Mouse (Mus musculus): ENCODE measurements at regions not wholly inside any gene's neighbourhood (a gene's known extent, or its start where the extent isn't known, plus 50 kb on each side); places are given as distances from the start of the nearest gene placed in this dataset.

- Histone ChIP-seq H3K27ac (ENCODE audit: low read depth, low read length) (no peak overlapping the region), H3K36me3 (ENCODE audit: insufficient read depth, low read length) (no peaks in the 10 kb centered on the region), H3K9ac (replicated peaks; ENCODE audit: low read length, poor library complexity, severe bottlenecking) (no peak overlapping the region), H3K4me3 (ENCODE audit: low read depth, low read length) (no peak overlapping the region), H3K9me3 (ENCODE audit: low read length) (no peaks in the 10 kb centered on the region), H3K4me1 (ENCODE audit: insufficient read depth, low read length) (no peaks in the 10 kb centered on the region), H3K27me3 (ENCODE audit: insufficient read depth, low read length) (no peaks in the 10 kb centered on the region), H3K4me2 (ENCODE audit: low read depth, low read length, poor library complexity, severe bottlenecking) (no peak overlapping the region)
- 73% methylated on average over 10 of the region's 10 CpGs for WGBS
- peak; percentile 15 for DNase-seq (ENCODE audit: low spot score)
- TF ChIP-seq CTCF (IDR thresholded peaks at IDR 0.05) = no peak
- no peak for ATAC-seq (ENCODE audit: low FRiP score)
Measured at GRCm38 (mm10) chr6:81589727-81590126, 333.7 kb upstream of the Gcfc2 start.

DNA sequence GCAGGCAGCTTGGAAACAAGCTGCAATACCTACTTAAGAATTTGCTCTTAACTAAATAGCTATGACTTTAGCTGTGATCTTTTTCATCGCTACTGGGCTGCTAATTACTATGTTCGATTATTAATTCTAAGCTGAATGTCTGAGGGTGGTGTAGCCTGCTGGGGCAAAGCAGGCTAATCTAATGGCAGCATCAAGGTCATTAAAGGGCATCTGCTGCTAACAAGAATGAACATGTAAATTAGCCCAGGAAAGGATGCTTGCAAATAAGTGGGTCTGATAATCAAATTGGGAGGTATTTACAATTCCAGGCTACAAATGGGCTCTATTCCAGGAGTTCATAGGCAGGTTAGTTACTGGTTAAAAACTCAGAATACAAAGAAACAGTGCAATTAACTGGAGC lies 327.5 kb upstream of the Gcfc2 start:
- H3K9me3 ChIP-seq (ENCODE audit: low read length) = no peaks in the 10 kb centered on the region
- no peaks in the 10 kb centered on the region for H3K27me3 ChIP-seq (ENCODE audit: insufficient read depth, low read length)
- no peak overlapping the region for H3K4me2 ChIP-seq (ENCODE audit: low read depth, low read length, poor library complexity, severe bottlenecking)
- no peaks in the 10 kb centered on the region for H3K36me3 ChIP-seq (ENCODE audit: insufficient read depth, low read length)
- H3K4me1 ChIP-seq (ENCODE audit: insufficient read depth, low read length) = no peaks in the 10 kb centered on the region
- ATAC-seq (ENCODE audit: low FRiP score) = no peak
- TF ChIP-seq CTCF (IDR thresholded peaks at IDR 0.05) = no peak
- WGBS = 46% methylated on average over 2 of the region's 2 CpGs
- peak; percentile 1 for DNase-seq (ENCODE audit: low spot score)
- no peak overlapping the region for H3K27ac ChIP-seq (ENCODE audit: low read depth, low read length)
- no peak overlapping the region for H3K4me3 ChIP-seq (ENCODE audit: low read depth, low read length)
- H3K9ac ChIP-seq (replicated peaks; ENCODE audit: low read length, poor library complexity, severe bottlenecking) = no peak overlapping the region

DNA sequence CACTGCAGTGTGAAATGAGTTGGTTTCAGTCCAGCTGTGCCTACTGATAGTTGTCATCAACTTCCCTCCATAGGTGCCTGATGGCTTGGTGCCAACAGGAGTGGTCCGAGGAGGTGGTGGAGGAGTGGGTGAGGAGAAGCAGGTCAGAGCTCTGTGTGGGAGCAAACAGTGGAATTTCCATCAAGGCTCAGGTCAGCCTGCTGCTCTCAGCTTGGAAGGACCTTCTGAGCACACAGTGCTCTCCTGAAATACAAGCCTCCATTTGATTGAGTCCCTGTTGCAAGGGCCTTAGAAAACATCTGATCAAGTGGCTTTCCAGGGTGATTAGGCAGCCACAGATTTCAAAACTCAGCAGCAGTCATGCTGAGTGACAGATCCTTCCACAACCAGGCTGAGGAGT lies 314.8 kb upstream of the Gcfc2 start:
- no peaks in the 10 kb centered on the region for H3K36me3 ChIP-seq (ENCODE audit: insufficient read depth, low read length)
- ATAC-seq (ENCODE audit: low FRiP score) = no peak
- DNase-seq (ENCODE audit: low spot score) = no peak
- no peak overlapping the region for H3K4me3 ChIP-seq (ENCODE audit: low read depth, low read length)
- no peaks in the 10 kb centered on the region for H3K9me3 ChIP-seq (ENCODE audit: low read length)
- H3K4me1 ChIP-seq (ENCODE audit: insufficient read depth, low read length) = no peaks in the 10 kb centered on the region
- H3K4me2 ChIP-seq (ENCODE audit: low read depth, low read length, poor library complexity, severe bottlenecking) = no peak overlapping the region
- H3K27ac ChIP-seq (ENCODE audit: low read depth, low read length) = no peak overlapping the region
- no peak for TF ChIP-seq CTCF (IDR thresholded peaks at IDR 0.05)
- WGBS = 70% methylated on average over 1 of the region's 1 CpGs
- H3K27me3 ChIP-seq (ENCODE audit: insufficient read depth, low read length) = no peaks in the 10 kb centered on the region
- no peak overlapping the region for H3K9ac ChIP-seq (replicated peaks; ENCODE audit: low read length, poor library complexity, severe bottlenecking)

DNA sequence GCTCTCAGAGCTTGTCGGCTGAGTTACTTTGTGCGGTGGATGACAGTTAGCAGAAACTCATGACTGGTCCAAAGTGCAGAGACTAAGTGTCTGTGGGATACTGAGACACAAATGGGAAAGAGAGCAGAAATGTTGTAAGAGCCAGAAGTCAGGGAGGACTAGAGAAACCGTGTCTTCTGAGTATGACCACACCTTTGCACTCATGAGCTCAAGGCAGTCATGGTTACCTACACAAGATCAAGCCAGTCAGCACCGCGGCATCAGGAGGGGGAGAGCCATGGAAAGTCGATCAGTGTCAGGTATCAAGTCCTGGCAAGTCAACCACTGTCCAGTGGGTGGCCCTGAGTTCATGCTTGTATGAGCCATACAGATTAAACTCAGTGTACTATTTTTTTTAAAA lies 311.5 kb upstream of the Gcfc2 start:
- Histone ChIP-seq H3K4me3 (ENCODE audit: low read depth, low read length) (no peak overlapping the region), H3K4me2 (ENCODE audit: low read depth, low read length, poor library complexity, severe bottlenecking) (no peak overlapping the region), H3K9ac (replicated peaks; ENCODE audit: low read length, poor library complexity, severe bottlenecking) (no peak overlapping the region), H3K4me1 (ENCODE audit: insufficient read depth, low read length) (no peaks in the 10 kb centered on the region), H3K27me3 (ENCODE audit: insufficient read depth, low read length) (no peaks in the 10 kb centered on the region), H3K27ac (ENCODE audit: low read depth, low read length) (no peak overlapping the region), H3K9me3 (ENCODE audit: low read length) (no peaks in the 10 kb centered on the region), H3K36me3 (ENCODE audit: insufficient read depth, low read length) (no peaks in the 10 kb centered on the region)
- DNase-seq (ENCODE audit: low spot score) (no peak), ATAC-seq (ENCODE audit: low FRiP score) (no peak)
- whole genome bisulfite sequencing = 94% methylated on average over 6 of the region's 6 CpGs
- TF ChIP-seq CTCF (IDR thresholded peaks at IDR 0.05) = no peak

DNA sequence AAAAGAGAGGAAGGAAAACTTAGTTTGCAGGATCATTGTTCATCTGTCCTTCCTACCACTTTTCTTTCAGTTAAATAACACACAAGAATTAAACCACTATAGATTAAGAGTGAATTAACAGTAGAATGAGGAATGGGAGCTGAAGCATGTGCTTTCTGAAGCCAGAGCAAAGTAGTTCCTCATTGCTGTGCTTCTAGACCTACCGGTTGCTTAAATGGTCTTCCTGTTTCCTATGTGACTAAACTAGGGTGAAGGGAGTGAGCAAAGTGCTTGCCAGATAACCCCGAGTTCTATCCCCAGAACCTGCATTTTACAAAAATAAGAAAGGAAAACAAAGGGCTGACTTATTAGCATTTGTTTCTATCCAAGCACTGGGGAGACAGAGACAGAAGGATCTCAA lies 305.5 kb upstream of the Gcfc2 start:
- H3K36me3 ChIP-seq (ENCODE audit: insufficient read depth, low read length) = no peaks in the 10 kb centered on the region
- TF ChIP-seq CTCF (IDR thresholded peaks at IDR 0.05) = no peak
- no peak for ATAC-seq (ENCODE audit: low FRiP score)
- no peaks in the 10 kb centered on the region for H3K9me3 ChIP-seq (ENCODE audit: low read length)
- H3K27me3 ChIP-seq (ENCODE audit: insufficient read depth, low read length) = no peaks in the 10 kb centered on the region
- H3K27ac ChIP-seq (ENCODE audit: low read depth, low read length) = no peak overlapping the region
- H3K4me2 ChIP-seq (ENCODE audit: low read depth, low read length, poor library complexity, severe bottlenecking) = no peak overlapping the region
- DNase-seq (ENCODE audit: low spot score) = no peak
- no peak overlapping the region for H3K4me3 ChIP-seq (ENCODE audit: low read depth, low read length)
- H3K9ac ChIP-seq (replicated peaks; ENCODE audit: low read length, poor library complexity, severe bottlenecking) = no peak overlapping the region
- H3K4me1 ChIP-seq (ENCODE audit: insufficient read depth, low read length) = no peaks in the 10 kb centered on the region
- 77% methylated on average over 2 of the region's 2 CpGs for WGBS

GRCm38 (mm10) chr6:81621028-81621427 lies 302.4 kb upstream of the Gcfc2 start:
- no peak overlapping the region for H3K4me3 ChIP-seq (ENCODE audit: low read depth, low read length)
- no peak overlapping the region for H3K4me2 ChIP-seq (ENCODE audit: low read depth, low read length, poor library complexity, severe bottlenecking)
- H3K36me3 ChIP-seq (ENCODE audit: insufficient read depth, low read length) = no peaks in the 10 kb centered on the region
- WGBS = 91% methylated on average over 4 of the region's 4 CpGs
- no peaks in the 10 kb centered on the region for H3K27me3 ChIP-seq (ENCODE audit: insufficient read depth, low read length)
- DNase-seq (ENCODE audit: low spot score) (no peak), ATAC-seq (ENCODE audit: low FRiP score) (no peak)
- H3K9ac ChIP-seq (replicated peaks; ENCODE audit: low read length, poor library complexity, severe bottlenecking) = no peak overlapping the region
- H3K27ac ChIP-seq (ENCODE audit: low read depth, low read length) = no peak overlapping the region
- no peak for TF ChIP-seq CTCF (IDR thresholded peaks at IDR 0.05)
- no peaks in the 10 kb centered on the region for H3K4me1 ChIP-seq (ENCODE audit: insufficient read depth, low read length)
- no peaks in the 10 kb centered on the region for H3K9me3 ChIP-seq (ENCODE audit: low read length)

- Histone ChIP-seq H3K36me3 (ENCODE audit: insufficient read depth, low read length) (no peaks in the 10 kb centered on the region), H3K4me1 (ENCODE audit: insufficient read depth, low read length) (no peaks in the 10 kb centered on the region), H3K9me3 (ENCODE audit: low read length) (no peaks in the 10 kb centered on the region), H3K27me3 (ENCODE audit: insufficient read depth, low read length) (no peaks in the 10 kb centered on the region), H3K9ac (replicated peaks; ENCODE audit: low read length, poor library complexity, severe bottlenecking) (no peak overlapping the region), H3K4me3 (ENCODE audit: low read depth, low read length) (no peak overlapping the region), H3K4me2 (ENCODE audit: low read depth, low read length, poor library complexity, severe bottlenecking) (no peak overlapping the region), H3K27ac (ENCODE audit: low read depth, low read length) (no peak overlapping the region)
- ATAC-seq (ENCODE audit: low FRiP score) (no peak), DNase-seq (ENCODE audit: low spot score) (no peak)
- no peak for TF ChIP-seq CTCF (IDR thresholded peaks at IDR 0.05)
- 80% methylated on average over 5 of the region's 5 CpGs for WGBS
Measured at GRCm38 (mm10) chr6:81622714-81623113, 300.8 kb upstream of the Gcfc2 start.
